Mouse (Mus musculus) cerebellum, adult 8-10 months (tissue): ENCODE measurements around the gene Catsper4.

Experiments used
- DNase-seq: peaks from one replicate; pipeline ENCODE4 v3.0.0; 2022

The Catsper4 gene

DNA sequence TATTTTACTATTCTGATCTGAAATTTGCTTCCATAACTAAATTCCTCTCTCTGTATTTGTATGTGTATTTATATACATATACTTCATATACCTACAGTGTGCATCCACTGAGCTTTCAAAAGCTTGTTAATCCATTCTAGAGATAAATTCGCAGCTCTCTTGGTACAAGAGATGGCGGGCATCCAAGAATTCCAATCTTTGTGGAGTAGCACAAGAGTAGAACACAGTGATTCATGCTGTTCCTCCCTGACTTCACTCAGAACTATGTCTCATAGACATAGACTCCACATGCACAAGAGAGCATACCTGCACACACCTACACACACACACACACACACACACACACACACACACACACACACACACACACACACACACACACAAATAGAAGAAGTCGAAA, 54.8 kb downstream of the Catsper4 start:
- no peak for DNase-seq

DNA sequence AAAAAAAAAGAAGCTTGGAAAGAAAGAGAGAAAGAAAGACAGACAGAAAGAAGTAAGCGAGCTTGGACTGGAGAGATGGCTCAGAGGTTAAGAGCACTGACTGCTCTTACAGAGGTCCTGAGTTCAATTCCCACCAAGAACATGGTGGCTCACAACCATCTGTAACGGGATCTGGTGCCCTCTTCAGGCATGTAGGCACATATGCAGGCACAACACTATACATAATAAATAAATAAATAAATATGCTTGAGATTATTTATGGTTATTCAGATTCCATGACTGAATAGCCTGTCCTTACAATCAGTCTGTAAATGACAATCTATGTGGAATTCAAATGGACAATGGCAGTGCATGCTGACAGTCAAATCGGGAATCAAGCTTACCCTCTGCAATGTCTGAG, 60.3 kb downstream of the Catsper4 start:
- DNase-seq: no peak

DNA sequence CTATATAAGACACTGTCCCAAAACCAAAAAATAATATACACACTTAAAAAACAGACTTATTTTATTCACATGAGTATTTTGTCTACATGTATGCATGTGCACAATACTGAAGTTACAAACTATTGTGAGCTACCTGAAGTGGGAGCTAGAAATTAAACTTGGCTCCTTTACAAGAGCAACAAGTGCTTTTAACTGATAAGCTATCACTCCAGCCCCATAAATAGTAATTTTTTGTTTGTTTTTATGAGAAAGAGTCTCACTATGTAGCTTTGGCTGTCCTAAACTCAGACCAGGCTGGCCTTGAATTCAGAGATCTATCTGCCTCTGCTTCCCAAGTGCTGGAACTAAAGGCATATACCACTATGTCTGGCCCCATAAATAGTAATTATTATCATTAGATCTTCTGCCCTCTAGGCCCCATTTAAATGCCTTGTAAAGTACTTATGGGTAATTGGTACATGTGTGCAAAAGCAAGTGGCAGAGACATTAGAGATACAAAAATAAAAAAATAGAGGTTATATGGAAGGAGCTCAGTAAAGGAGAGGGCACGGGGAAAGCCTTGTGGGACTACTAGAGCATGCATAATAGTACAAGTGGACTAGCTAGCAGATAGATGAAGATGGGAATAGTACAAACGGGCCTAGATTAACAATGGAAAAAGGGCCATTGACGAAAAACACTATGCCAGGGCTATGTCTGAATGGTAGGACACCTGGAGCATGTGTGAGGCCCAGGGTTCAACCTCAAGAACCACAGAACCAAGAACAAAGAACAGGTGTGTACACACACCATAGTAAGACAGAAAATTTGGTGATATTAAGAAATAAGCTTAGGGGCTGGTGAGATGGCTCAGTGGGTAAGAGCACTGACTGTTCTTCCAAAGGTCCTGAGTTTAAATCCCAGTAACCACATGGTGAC, 61.4 kb downstream of the Catsper4 start:
- no peak for DNase-seq

DNA sequence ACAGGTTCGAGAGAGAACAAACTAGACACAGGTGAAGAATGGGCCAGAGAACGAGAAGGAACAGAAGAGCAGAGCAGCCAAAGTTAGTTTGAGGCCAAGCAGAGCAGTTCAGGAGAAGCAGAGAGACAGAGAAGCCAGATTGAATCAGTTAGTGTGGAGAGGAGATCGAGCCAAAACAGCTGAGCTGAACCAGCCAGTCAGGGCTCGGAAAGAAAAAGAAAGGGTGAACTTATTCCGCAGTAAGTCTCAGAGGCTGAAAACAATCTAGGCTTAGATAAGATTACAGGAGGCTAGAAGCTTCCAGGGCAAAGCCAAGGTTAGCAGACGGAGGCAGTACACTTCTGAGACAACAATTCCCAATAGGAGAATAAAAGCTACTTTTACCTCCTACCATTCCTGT, 62.2 kb downstream of the Catsper4 start:
- no peak for DNase-seq

DNA sequence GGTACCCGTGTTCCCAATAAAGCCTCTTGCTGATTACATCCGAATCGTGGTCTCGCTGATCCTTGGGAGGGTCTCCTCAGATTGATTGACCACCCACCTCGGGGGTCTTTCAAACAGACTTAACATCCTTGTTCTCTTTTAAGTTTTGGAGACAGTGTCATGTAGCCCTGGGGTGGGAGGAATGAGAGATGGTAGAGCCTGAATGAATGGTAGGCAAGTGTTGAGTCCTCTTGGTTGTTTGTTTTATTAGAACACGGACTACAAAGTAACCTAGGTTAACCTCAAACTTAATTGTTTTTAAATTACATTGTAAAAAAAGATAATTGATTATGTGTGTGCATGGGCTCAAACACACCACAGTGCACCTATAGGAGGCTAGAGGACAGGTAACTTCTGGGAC, 62.6 kb downstream of the Catsper4 start:
- no peak for DNase-seq
